Mouse (Mus musculus) kidney, adult 11 months (tissue): ENCODE measurements around the gene Acsm2.
A peak's percentile ranks its signal among the peaks of the same experiment; 100 is the strongest.

ENCODE experiments used
- DNase-seq: peaks from one replicate; pipeline ENCODE4 v3.0.0; 2022

Gene Acsm2

GRCm38 (mm10) chr7:119554040-119554439 is at the start of gene Acsm2:
Acsm2 (plus strand) TSS chr7:119554340.
- no peak for DNase-seq

GRCm38 (mm10) chr7:119511143-119511542 is 43.0 kb upstream of the Acsm2 start:
- DNase-seq = peak; percentile 98

GRCm38 (mm10) chr7:119513056-119513455 is 41.1 kb upstream of the Acsm2 start:
- DNase-seq = peak; percentile 85

- peak; percentile 48 for DNase-seq
Measured at GRCm38 (mm10) chr7:119515492-119516271, 38.5 kb upstream of the Acsm2 start.

GRCm38 (mm10) chr7:119516272-119516558 is 37.9 kb upstream of the Acsm2 start:
- no peak for DNase-seq

GRCm38 (mm10) chr7:119519163-119519562 is 35.0 kb upstream of the Acsm2 start, which contains the start of gene Acsm5:
Acsm5 (plus strand) TSS chr7:119519463.
- no peak for DNase-seq

GRCm38 (mm10) chr7:119519654-119520053 is 34.5 kb upstream of the Acsm2 start:
- DNase-seq = peak; percentile 86

GRCm38 (mm10) chr7:119521816-119522215 is 32.3 kb upstream of the Acsm2 start:
- DNase-seq = peak; percentile 93

- peak; percentile 87 for DNase-seq
Measured at GRCm38 (mm10) chr7:119522385-119522784, 31.8 kb upstream of the Acsm2 start.

GRCm38 (mm10) chr7:119523389-119523788 is 30.8 kb upstream of the Acsm2 start, which contains the start of gene Pdilt:
Pdilt (minus strand) TSS chr7:119523489.
- no peak for DNase-seq

GRCm38 (mm10) chr7:119525881-119526281 is 28.3 kb upstream of the Acsm2 start:
- DNase-seq = peak; percentile 85

GRCm38 (mm10) chr7:119526486-119526885 is 27.7 kb upstream of the Acsm2 start:
- DNase-seq = no peak

GRCm38 (mm10) chr7:119527135-119527534 is 27.0 kb upstream of the Acsm2 start:
- DNase-seq = no peak

- DNase-seq = no peak
Measured at GRCm38 (mm10) chr7:119527548-119527947, 26.6 kb upstream of the Acsm2 start.

GRCm38 (mm10) chr7:119528617-119529016 is 25.5 kb upstream of the Acsm2 start:
- DNase-seq = no peak

- DNase-seq = no peak
Measured at GRCm38 (mm10) chr7:119532924-119533323, 21.2 kb upstream of the Acsm2 start.

GRCm38 (mm10) chr7:119534389-119534788 is 19.8 kb upstream of the Acsm2 start:
- no peak for DNase-seq

GRCm38 (mm10) chr7:119542445-119542844 is 11.7 kb upstream of the Acsm2 start:
- no peak for DNase-seq

GRCm38 (mm10) chr7:119545572-119545971 is 8.6 kb upstream of the Acsm2 start:
- DNase-seq = no peak

GRCm38 (mm10) chr7:119550471-119551222 is 3.5 kb upstream of the Acsm2 start:
- peak; percentile 29 for DNase-seq

- peak; percentile 27 for DNase-seq
Measured at GRCm38 (mm10) chr7:119559789-119560451, 5.8 kb downstream of the Acsm2 start.

- DNase-seq = peak; percentile 26
Measured at GRCm38 (mm10) chr7:119560452-119560835, 6.3 kb downstream of the Acsm2 start.

GRCm38 (mm10) chr7:119561441-119561840 is 7.3 kb downstream of the Acsm2 start:
- DNase-seq = no peak

- peak; percentile 31 for DNase-seq
Measured at GRCm38 (mm10) chr7:119562476-119562875, 8.3 kb downstream of the Acsm2 start.
